Mouse (Mus musculus): Measurements from ENCODE around the gene Gm20809.
"Not testable (repeated sequence)": the region's sequence is repeated elsewhere in the genome, so short reads cannot be mapped to it uniquely, and the experiment has no call there.

The Gm20809 gene

GRCm38 (mm10) chrY:24454757-24455156 is at the start of gene Gm20809:
Gene Gm20809 (plus strand): TSS chrY:24455057.
- DNase-seq, result not testable (repeated sequence)
